Mouse (Mus musculus) Patski (cell line): ENCODE data around the gene Nkiras1. TPM values are rescaled to one million over a fixed set of nuclear protein-coding genes. Genes with fewer than 3 reads are reported as not detected.
A peak's percentile ranks its signal among the peaks of the same experiment; 100 is the strongest.

Experiments used
- ATAC-seq: fragments of 100-300 bp; one replicate; pipeline ENCODE4 v1.8.0; 2021
- CTCF ChIA-PET: fragments of 350-600 bp; sonication (Branson Sonifier 250); formaldehyde crosslinking; loops from one replicate; lab custom pipeline; 2022; ENCODE audit warnings: inconsistent platforms; lab: Charles Lee
- POLR2A ChIA-PET: fragments of 350-600 bp; sonication (Branson Sonifier 250); formaldehyde crosslinking; loops from one replicate; lab custom pipeline; 2022; ENCODE audit warnings: antibody characterized with exemption, inconsistent platforms; lab: Charles Lee
- DNase-seq: peaks from one replicate; pipeline ENCODE4 v3.0.0-alpha.2; 2011; ENCODE audit warnings: low read depth, low spot score
- H3K27me3 ChIP-seq: fragments of 371-371 bp; one replicate; pipeline ENCODE4 v1.5.1; 2021
- CTCF ChIP-seq: fragments of 100-300 bp; IDR thresholded peaks from one replicate; pipeline ENCODE4 v1.5.1; 2021
- in situ Hi-C: fragments of 300-500 bp; cut with MboI; formaldehyde crosslinking; loops from 3 replicates; pipeline ENCODE4 v1.11.1; 2018; ENCODE audit warnings: low pct_unique_long_range_greater_than_20kb, mixed read lengths
- polyA plus RNA-seq: library from polyadenylated mRNA; unstranded; gene quantifications from one replicate; pipeline ENCODE4 v1.2.3, GENCODE M21; 2021

The Nkiras1 gene
- polyA plus RNA-seq, 1 experiment from 2014 or later: 15.1 TPM

- CTCF ChIA-PET: interaction anchor here (0.9 to 1.9 kb wide), 4 partner anchors 9 to 134 kb away, joined by 3 to 4 read pairs (median 4); no protein-coding TSS in a partner anchor
- ATAC-seq: no peak
- in situ Hi-C loops: no loop called here
- H3K27me3 ChIP-seq: no peaks in the 10 kb centered on the region
- TF ChIP-seq CTCF: no peak
- POLR2A ChIA-PET: no interaction called here
- no peak for DNase-seq
Observed at GRCm38 (mm10) chr14:18301591-18301990, 30.7 kb downstream of the Nkiras1 start.

- in situ Hi-C loops: no loop called here
- CTCF ChIA-PET: no interaction called here
- ATAC-seq: no peak
- TF ChIP-seq CTCF: no peak
- DNase-seq: no peak
- no peaks in the 10 kb centered on the region for H3K27me3 ChIP-seq
- POLR2A ChIA-PET: no interaction called here
Observed at GRCm38 (mm10) chr14:18302750-18303149, 31.8 kb downstream of the Nkiras1 start.

- no peak for TF ChIP-seq CTCF
- POLR2A ChIA-PET: no interaction called here
- no peak for DNase-seq
- CTCF ChIA-PET: interaction anchor here (0.8 to 1.6 kb wide), 2 partner anchors 14 to 29 kb away, joined by 3 to 4 read pairs; no protein-coding TSS in a partner anchor
- no peak for ATAC-seq
- in situ Hi-C loops: no loop called here
- no peaks in the 10 kb centered on the region for H3K27me3 ChIP-seq
Observed at GRCm38 (mm10) chr14:18303262-18303661, 32.3 kb downstream of the Nkiras1 start.

- TF ChIP-seq CTCF: no peak
- ChIA-PET CTCF (interaction anchor here (0.8 to 1.6 kb wide), 2 partner anchors 13 to 30 kb away, joined by 3 to 4 read pairs; no protein-coding TSS in a partner anchor), POLR2A (no interaction called here)
Observed at GRCm38 (mm10) chr14:18304165-18304564, 33.2 kb downstream of the Nkiras1 start.

GRCm38 (mm10) chr14:18317457-18318411 lies 46.8 kb downstream of the Nkiras1 start:
- H3K27me3 ChIP-seq: no peaks in the 10 kb centered on the region
- CTCF ChIA-PET: interaction anchor here (1.3 kb wide), 1 partner anchor 14 kb away, joined by 4 read pairs; no protein-coding TSS in a partner anchor
- DNase-seq (no peak), ATAC-seq (no peak)
- in situ Hi-C loops: no loop called here
- TF ChIP-seq CTCF: no peak
- POLR2A ChIA-PET: no interaction called here

More at GRCm38 (mm10) chr14:18304165-18304564, 33.2 kb downstream of the Nkiras1 start:
- H3K27me3 ChIP-seq: no peaks in the 10 kb centered on the region
- in situ Hi-C loops: no loop called here
- ATAC-seq: peak; percentile 47
- no peak for DNase-seq

- DNase-seq (no peak), ATAC-seq (no peak)
- TF ChIP-seq CTCF: peak; percentile 39
- in situ Hi-C loops: no loop called here
- POLR2A ChIA-PET: no interaction called here
- CTCF ChIA-PET: interaction anchor here (1.1 to 1.4 kb wide), 2 partner anchors 38 to 51 kb away, joined by 3 to 4 read pairs; no protein-coding TSS in a partner anchor
- no peaks in the 10 kb centered on the region for H3K27me3 ChIP-seq
Observed at GRCm38 (mm10) chr14:18326968-18327672, 56.2 kb downstream of the Nkiras1 start.

- ATAC-seq (peak; percentile 61), DNase-seq (no peak)
- H3K27me3 ChIP-seq: no peaks in the 10 kb centered on the region
- no peak for TF ChIP-seq CTCF
- ChIA-PET POLR2A (no interaction called here), CTCF (no interaction called here)
- in situ Hi-C loops: loop anchor here (5.0 kb wide), 1 partner anchor 49 kb away; no protein-coding TSS in a partner anchor
Observed at GRCm38 (mm10) chr14:18330789-18331692, 60.1 kb downstream of the Nkiras1 start.

- peak; percentile 93 for ATAC-seq
- in situ Hi-C loops: loop anchor here (5.0 kb wide), 1 partner anchor 49 kb away; no protein-coding TSS in a partner anchor
- no peaks in the 10 kb centered on the region for H3K27me3 ChIP-seq
- ChIA-PET POLR2A (no interaction called here), CTCF (no interaction called here)
- DNase-seq: no peak
- TF ChIP-seq CTCF: no peak
Observed at GRCm38 (mm10) chr14:18331693-18332131, 60.8 kb downstream of the Nkiras1 start, which contains the start of gene Ube2e1. Gene Ube2e1, minus strand, starts transcription at chr14:18331859.

Other genes with a start within 250 kb of the Nkiras1 start
- 50.2 TPM for gene Nr1d2, start 32.0 kb upstream of the Nkiras1 start, polyA plus RNA-seq
- 273 TPM for gene Rpl15, start 255 bp downstream of the Nkiras1 start, polyA plus RNA-seq
- gene Ube2e1, start 60.7 kb downstream of the Nkiras1 start, polyA plus RNA-seq: 124 TPM